Mouse (Mus musculus): Measurements from ENCODE around the gene Inf2. TPM values are rescaled to one million over a fixed set of nuclear protein-coding genes. Genes with fewer than 3 reads are reported as not detected.

Inf2 gene
- polyA plus RNA-seq, 1 experiment from 2014 or later, result 0.20 TPM

DNA sequence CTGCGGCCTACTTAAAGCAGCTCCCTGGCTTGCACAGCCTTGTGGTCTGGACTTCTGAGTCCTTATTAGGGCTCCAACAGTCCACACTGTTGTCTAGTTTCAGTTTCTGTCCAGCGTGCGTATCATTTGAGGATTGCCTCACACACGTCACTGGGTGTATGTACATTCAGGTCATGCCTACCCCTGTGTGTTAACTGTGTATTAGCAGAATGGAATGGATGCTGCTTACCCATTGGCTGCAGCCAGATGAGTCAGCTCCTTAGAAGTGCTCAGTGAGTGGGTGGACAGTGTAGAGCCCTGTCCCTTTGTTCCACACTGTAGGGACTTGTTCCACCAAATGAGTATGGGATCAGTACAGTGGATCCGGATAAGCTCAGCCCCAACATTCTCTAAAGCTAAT, 59.5 kb downstream of the Inf2 start:
- 94% methylated on average over 5 of the region's 5 CpGs for WGBS
- no peak overlapping the region for H3K9ac ChIP-seq (replicated peaks; ENCODE audit: low read depth, low read length)
- H3K27ac ChIP-seq (ENCODE audit: low read depth, low read length), result no peak overlapping the region
- no peak for ATAC-seq (ENCODE audit: low read depth)
- peaks cover 10% of the 10 kb centered on the region; the same call in 1 of the 2 replicates for H3K36me3 ChIP-seq (ENCODE audit: control insufficient read depth, insufficient read depth, low read length)
- no peaks in the 10 kb centered on the region for H3K27me3 ChIP-seq (ENCODE audit: control insufficient read depth, insufficient read depth, low read length)
- H3K4me2 ChIP-seq (ENCODE audit: low read depth, low read length), result no peak overlapping the region
- peaks cover 14% of the 10 kb centered on the region for H3K4me1 ChIP-seq (ENCODE audit: control insufficient read depth, insufficient read depth, low read length)
- H3K9me3 ChIP-seq (ENCODE audit: control insufficient read depth, low read length), result no peaks in the 10 kb centered on the region
- H3K4me3 ChIP-seq (ENCODE audit: low read depth, low read length), result no peak overlapping the region

DNA sequence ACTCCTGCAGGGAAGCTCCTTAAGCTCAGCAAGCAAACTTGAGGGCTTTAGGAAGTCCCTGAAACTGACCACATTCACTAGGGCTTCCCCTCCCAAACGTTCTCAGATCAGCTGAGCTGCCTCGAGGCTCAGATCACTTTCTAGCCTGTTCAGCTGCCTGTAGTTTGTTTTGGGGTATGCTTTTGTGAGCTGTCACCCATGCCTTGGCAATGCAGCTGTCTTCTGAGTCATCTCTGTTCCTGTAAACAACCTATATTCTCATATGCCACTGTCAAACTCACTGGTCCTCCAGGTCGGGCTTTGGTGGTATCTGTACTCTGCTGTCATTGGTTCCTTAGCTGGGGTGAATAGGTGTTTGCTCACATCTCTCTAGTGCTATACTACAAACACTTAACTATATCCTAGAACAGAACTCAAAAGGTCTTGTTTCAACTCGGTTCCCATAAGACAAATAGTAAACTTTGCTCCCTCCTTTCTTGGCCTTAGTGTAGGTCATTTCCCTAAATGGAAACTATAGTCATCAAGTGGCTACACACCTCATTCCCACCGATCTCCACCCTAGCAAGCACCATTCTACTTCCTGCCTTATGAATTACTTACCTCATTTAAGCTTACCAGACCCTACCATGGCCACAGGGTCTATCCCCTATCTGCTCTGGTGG, 63.3 kb downstream of the Inf2 start:
- H3K27ac ChIP-seq (ENCODE audit: low read depth, low read length), result no peak overlapping the region
- H3K4me3 ChIP-seq (ENCODE audit: low read depth, low read length), result no peak overlapping the region
- H3K4me1 ChIP-seq (ENCODE audit: control insufficient read depth, insufficient read depth, low read length), result no peaks in the 10 kb centered on the region
- H3K36me3 ChIP-seq (ENCODE audit: control insufficient read depth, insufficient read depth, low read length), result peaks cover 47% of the 10 kb centered on the region
- WGBS, result 89% methylated on average over 5 of the region's 5 CpGs
- H3K9ac ChIP-seq (replicated peaks; ENCODE audit: low read depth, low read length), result no peak overlapping the region
- no peaks in the 10 kb centered on the region for H3K9me3 ChIP-seq (ENCODE audit: control insufficient read depth, low read length)
- no peak for ATAC-seq (ENCODE audit: low read depth)
- H3K27me3 ChIP-seq (ENCODE audit: control insufficient read depth, insufficient read depth, low read length), result no peaks in the 10 kb centered on the region
- H3K4me2 ChIP-seq (ENCODE audit: low read depth, low read length), result no peak overlapping the region

- no peak overlapping the region for H3K27ac ChIP-seq (ENCODE audit: low read depth, low read length)
These were observed 64.7 kb downstream of the Inf2 start for GRCm38 (mm10) chr12:112653157-112653824.

GRCm38 (mm10) chr12:112654076-112654475, 65.5 kb downstream of the Inf2 start:
- Histone ChIP-seq H3K9ac (replicated peaks; ENCODE audit: low read depth, low read length) (no peak overlapping the region), H3K27ac (ENCODE audit: low read depth, low read length) (no peak overlapping the region), H3K4me3 (ENCODE audit: low read depth, low read length) (no peak overlapping the region), H3K9me3 (ENCODE audit: control insufficient read depth, low read length) (no peaks in the 10 kb centered on the region), H3K27me3 (ENCODE audit: control insufficient read depth, insufficient read depth, low read length) (no peaks in the 10 kb centered on the region), H3K36me3 (ENCODE audit: control insufficient read depth, insufficient read depth, low read length) (peaks cover 67% of the 10 kb centered on the region), H3K4me1 (ENCODE audit: control insufficient read depth, insufficient read depth, low read length) (no peaks in the 10 kb centered on the region), H3K4me2 (ENCODE audit: low read depth, low read length) (no peak overlapping the region)
- 83% methylated on average over 5 of the region's 5 CpGs for WGBS
- no peak for ATAC-seq (ENCODE audit: low read depth)

More at GRCm38 (mm10) chr12:112653157-112653824, 64.7 kb downstream of the Inf2 start:
- no peaks in the 10 kb centered on the region for H3K27me3 ChIP-seq (ENCODE audit: control insufficient read depth, insufficient read depth, low read length)
- no peaks in the 10 kb centered on the region for H3K4me1 ChIP-seq (ENCODE audit: control insufficient read depth, insufficient read depth, low read length)
- H3K4me3 ChIP-seq (ENCODE audit: low read depth, low read length), result no peak overlapping the region
- ATAC-seq (ENCODE audit: low read depth), result peak; percentile 47
- H3K9me3 ChIP-seq (ENCODE audit: control insufficient read depth, low read length), result no peaks in the 10 kb centered on the region
- H3K36me3 ChIP-seq (ENCODE audit: control insufficient read depth, insufficient read depth, low read length), result peaks cover 60% of the 10 kb centered on the region
- 36% methylated on average over 7 of the region's 7 CpGs for WGBS
- H3K4me2 ChIP-seq (ENCODE audit: low read depth, low read length), result no peak overlapping the region
- no peak overlapping the region for H3K9ac ChIP-seq (replicated peaks; ENCODE audit: low read depth, low read length)

- no peak overlapping the region for H3K4me3 ChIP-seq (ENCODE audit: low read depth, low read length)
- H3K4me1 ChIP-seq (ENCODE audit: control insufficient read depth, insufficient read depth, low read length), result peaks cover 31% of the 10 kb centered on the region
- H3K9ac ChIP-seq (replicated peaks; ENCODE audit: low read depth, low read length), result no peak overlapping the region
- H3K4me2 ChIP-seq (ENCODE audit: low read depth, low read length), result no peak overlapping the region
- H3K27ac ChIP-seq (ENCODE audit: low read depth, low read length), result no peak overlapping the region
- WGBS, result 88% methylated on average over 7 of the region's 7 CpGs
- ATAC-seq (ENCODE audit: low read depth), result no peak
- peaks cover 79% of the 10 kb centered on the region for H3K36me3 ChIP-seq (ENCODE audit: control insufficient read depth, insufficient read depth, low read length)
- H3K9me3 ChIP-seq (ENCODE audit: control insufficient read depth, low read length), result no peaks in the 10 kb centered on the region
- no peaks in the 10 kb centered on the region for H3K27me3 ChIP-seq (ENCODE audit: control insufficient read depth, insufficient read depth, low read length)
These were observed 70.0 kb downstream of the Inf2 start for GRCm38 (mm10) chr12:112658619-112659018.

- 81% methylated on average over 6 of the region's 6 CpGs for WGBS
These were observed 70.5 kb downstream of the Inf2 start for GRCm38 (mm10) chr12:112659109-112659508.

GRCm38 (mm10) chr12:112660576-112661326, 72.2 kb downstream of the Inf2 start:
- 35% methylated on average over 5 of the region's 5 CpGs for WGBS
- Histone ChIP-seq H3K4me2 (ENCODE audit: low read depth, low read length) (peak overlapping the region; percentile 19; the same call in 1 of the 2 replicates), H3K4me1 (ENCODE audit: control insufficient read depth, insufficient read depth, low read length) (peaks cover 53% of the 10 kb centered on the region), H3K9ac (replicated peaks; ENCODE audit: low read depth, low read length) (no peak overlapping the region), H3K36me3 (ENCODE audit: control insufficient read depth, insufficient read depth, low read length) (peaks cover 58% of the 10 kb centered on the region), H3K9me3 (ENCODE audit: control insufficient read depth, low read length) (no peaks in the 10 kb centered on the region), H3K27ac (ENCODE audit: low read depth, low read length) (peak overlapping the region; percentile 70), H3K27me3 (ENCODE audit: control insufficient read depth, insufficient read depth, low read length) (no peaks in the 10 kb centered on the region), H3K4me3 (ENCODE audit: low read depth, low read length) (no peak overlapping the region)
- peak; percentile 56 for ATAC-seq (ENCODE audit: low read depth)

More at GRCm38 (mm10) chr12:112659109-112659508, 70.5 kb downstream of the Inf2 start:
- H3K9ac ChIP-seq (replicated peaks; ENCODE audit: low read depth, low read length), result no peak overlapping the region
- no peak overlapping the region for H3K4me3 ChIP-seq (ENCODE audit: low read depth, low read length)
- no peak overlapping the region for H3K27ac ChIP-seq (ENCODE audit: low read depth, low read length)
- H3K27me3 ChIP-seq (ENCODE audit: control insufficient read depth, insufficient read depth, low read length), result no peaks in the 10 kb centered on the region
- no peaks in the 10 kb centered on the region for H3K9me3 ChIP-seq (ENCODE audit: control insufficient read depth, low read length)
- no peak for ATAC-seq (ENCODE audit: low read depth)
- H3K4me2 ChIP-seq (ENCODE audit: low read depth, low read length), result no peak overlapping the region
- peaks cover 74% of the 10 kb centered on the region for H3K36me3 ChIP-seq (ENCODE audit: control insufficient read depth, insufficient read depth, low read length)
- peaks cover 36% of the 10 kb centered on the region for H3K4me1 ChIP-seq (ENCODE audit: control insufficient read depth, insufficient read depth, low read length)

- H3K27me3 ChIP-seq (ENCODE audit: control insufficient read depth, insufficient read depth, low read length), result no peaks in the 10 kb centered on the region
- WGBS, result 86% methylated on average over 3 of the region's 3 CpGs
- peaks cover 53% of the 10 kb centered on the region for H3K36me3 ChIP-seq (ENCODE audit: control insufficient read depth, insufficient read depth, low read length)
- no peaks in the 10 kb centered on the region for H3K9me3 ChIP-seq (ENCODE audit: control insufficient read depth, low read length)
- H3K4me3 ChIP-seq (ENCODE audit: low read depth, low read length), result no peak overlapping the region
- no peak for ATAC-seq (ENCODE audit: low read depth)
- peak overlapping the region; percentile 62; the same call in 1 of the 2 replicates for H3K27ac ChIP-seq (ENCODE audit: low read depth, low read length)
- no peak overlapping the region for H3K9ac ChIP-seq (replicated peaks; ENCODE audit: low read depth, low read length)
- H3K4me1 ChIP-seq (ENCODE audit: control insufficient read depth, insufficient read depth, low read length), result peaks cover 58% of the 10 kb centered on the region
- H3K4me2 ChIP-seq (ENCODE audit: low read depth, low read length), result no peak overlapping the region
These were observed 72.7 kb downstream of the Inf2 start for GRCm38 (mm10) chr12:112661327-112661605.

DNA sequence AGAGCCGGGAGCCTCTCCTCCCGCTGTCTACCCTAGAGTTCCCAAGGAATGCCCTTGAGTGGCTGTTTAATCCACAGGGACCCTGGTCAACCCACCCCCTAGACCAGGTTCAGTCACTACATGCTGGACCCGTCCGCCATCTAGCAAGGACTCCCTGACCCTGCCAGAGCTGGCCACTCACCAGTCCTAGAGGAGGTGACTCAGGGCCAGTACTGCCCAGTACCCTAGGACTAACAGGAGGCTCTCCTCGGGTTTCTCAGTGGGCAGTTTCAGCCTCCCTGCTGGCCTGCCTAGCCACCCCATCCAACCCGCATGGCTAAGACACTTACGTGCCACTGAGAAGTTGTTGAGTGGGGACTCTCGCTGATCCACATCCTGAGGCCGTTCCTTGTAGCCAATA, 73.3 kb downstream of the Inf2 start:
- H3K4me2 ChIP-seq (ENCODE audit: low read depth, low read length), result no peak overlapping the region
- no peaks in the 10 kb centered on the region for H3K27me3 ChIP-seq (ENCODE audit: control insufficient read depth, insufficient read depth, low read length)
- WGBS, result 79% methylated on average over 9 of the region's 9 CpGs
- H3K9me3 ChIP-seq (ENCODE audit: control insufficient read depth, low read length), result no peaks in the 10 kb centered on the region
- 0 out of 2 replicates have a peak overlapping the region, but pooled peaks have one; percentile 25 for H3K9ac ChIP-seq (replicated peaks; ENCODE audit: low read depth, low read length)
- peaks cover 63% of the 10 kb centered on the region for H3K4me1 ChIP-seq (ENCODE audit: control insufficient read depth, insufficient read depth, low read length)
- no peak for ATAC-seq (ENCODE audit: low read depth)
- H3K4me3 ChIP-seq (ENCODE audit: low read depth, low read length), result no peak overlapping the region
- 0 out of 2 replicates have a peak overlapping the region, but pooled peaks have one; percentile 88 for H3K27ac ChIP-seq (ENCODE audit: low read depth, low read length)
- peaks cover 47% of the 10 kb centered on the region for H3K36me3 ChIP-seq (ENCODE audit: control insufficient read depth, insufficient read depth, low read length)
